Mouse (Mus musculus) spleen, postnatal 36 days (tissue): ENCODE measurements around the gene Arhgap17.
A peak's percentile ranks its signal among the peaks of the same experiment; 100 is the strongest.

Experiments used
- DNase-seq, 2 experiments: peaks; one replicate each; pipeline ENCODE4 v3.0.0; 2022; ENCODE audit warnings: low spot score in 2 of 2, mixed read lengths in 1 of 2

The Arhgap17 gene

GRCm38 (mm10) chr7:123344079-123344780, 25.5 kb downstream of the Arhgap17 start:
- DNase-seq = no peak

GRCm38 (mm10) chr7:123341896-123342295, 27.8 kb downstream of the Arhgap17 start:
- no peak for DNase-seq

GRCm38 (mm10) chr7:123338351-123338750, 31.4 kb downstream of the Arhgap17 start:
- no peak for DNase-seq

GRCm38 (mm10) chr7:123336322-123336721, 33.4 kb downstream of the Arhgap17 start:
- DNase-seq = no peak

GRCm38 (mm10) chr7:123330506-123330905, 39.2 kb downstream of the Arhgap17 start:
- peak; percentile 76 to 80 for DNase-seq

GRCm38 (mm10) chr7:123327909-123328308, 41.8 kb downstream of the Arhgap17 start:
- no peak for DNase-seq

- peak in 1 of 2 experiments; percentile 15 for DNase-seq
Measured at GRCm38 (mm10) chr7:123326901-123327300, 42.8 kb downstream of the Arhgap17 start.

- no peak for DNase-seq
Measured at GRCm38 (mm10) chr7:123326062-123326461, 43.7 kb downstream of the Arhgap17 start.

- DNase-seq = no peak
Measured at GRCm38 (mm10) chr7:123324105-123324504, 45.6 kb downstream of the Arhgap17 start.

- no peak for DNase-seq
Measured at GRCm38 (mm10) chr7:123323388-123323787, 46.3 kb downstream of the Arhgap17 start.

GRCm38 (mm10) chr7:123322452-123323121, 47.1 kb downstream of the Arhgap17 start:
- peak in 1 of 2 experiments; percentile 19 for DNase-seq

- DNase-seq = no peak
Measured at GRCm38 (mm10) chr7:123312738-123313137, 57.0 kb downstream of the Arhgap17 start.

- no peak for DNase-seq
Measured at GRCm38 (mm10) chr7:123311836-123312235, 57.9 kb downstream of the Arhgap17 start.

GRCm38 (mm10) chr7:123307887-123308558, 61.7 kb downstream of the Arhgap17 start:
- DNase-seq = no peak

GRCm38 (mm10) chr7:123307236-123307635, 62.5 kb downstream of the Arhgap17 start:
- DNase-seq = no peak

GRCm38 (mm10) chr7:123305397-123305796, 64.3 kb downstream of the Arhgap17 start:
- DNase-seq = no peak

GRCm38 (mm10) chr7:123300258-123300657, 69.5 kb downstream of the Arhgap17 start:
- no peak for DNase-seq

GRCm38 (mm10) chr7:123298225-123298624, 71.5 kb downstream of the Arhgap17 start:
- DNase-seq = no peak

GRCm38 (mm10) chr7:123296097-123296496, 73.6 kb downstream of the Arhgap17 start:
- DNase-seq = no peak

GRCm38 (mm10) chr7:123295423-123295822, 74.3 kb downstream of the Arhgap17 start:
- DNase-seq = no peak

GRCm38 (mm10) chr7:123293898-123294297, 75.8 kb downstream of the Arhgap17 start:
- DNase-seq = no peak

- no peak for DNase-seq
Measured at GRCm38 (mm10) chr7:123291942-123292341, 77.8 kb downstream of the Arhgap17 start.

- DNase-seq = no peak
Measured at GRCm38 (mm10) chr7:123289176-123289575, 80.5 kb downstream of the Arhgap17 start.
